26 mouse cellular contexts compared by ENCODE assay signal in the genomic region with DNA sequence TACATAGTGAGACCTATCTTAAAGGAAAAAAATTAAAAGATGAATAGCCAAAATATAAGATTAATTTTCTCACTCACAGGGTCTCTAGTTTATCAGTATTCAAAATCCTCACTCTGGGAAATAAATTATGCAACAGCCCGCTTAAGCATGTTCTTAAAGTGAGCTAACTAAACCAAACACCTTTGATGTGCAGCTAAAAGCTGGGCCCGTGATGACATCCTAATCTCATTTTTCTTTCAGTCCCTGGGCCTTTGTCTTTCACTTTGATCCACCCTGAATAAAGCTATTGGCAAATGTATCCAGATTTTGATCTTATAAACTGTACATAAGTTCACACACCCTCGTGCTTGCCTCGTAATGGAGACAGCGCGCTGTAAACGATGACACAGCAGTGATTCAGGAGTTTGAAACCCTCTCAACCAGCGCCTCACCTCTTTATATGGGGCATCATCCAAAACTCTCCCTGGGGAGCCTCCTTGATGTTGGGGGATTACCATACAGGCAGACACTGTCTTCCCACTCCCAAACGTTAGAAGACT.
"Had no signal": no experiment of that assay in that cellular context is flagged by ENCODE, and none has a peak within 500 bp of the region (broad histone marks: within the 10 kb centered on the region; RNA-seq: fewer than 3 reads in every experiment).

No protein-coding gene starts in this region.

- H3K4me1 ChIP-seq: hindbrain, embryonic 10.5 days; intestine, embryonic 15.5 days; kidney, embryonic 15.5 days; limb, embryonic 13.5 days had no signal

- H3K9me3 ChIP-seq: heart, embryonic 13.5 days; heart, embryonic 15.5 days; hindbrain, embryonic 10.5 days; hindbrain, embryonic 12.5 days; intestine, embryonic 15.5 days; kidney, embryonic 15.5 days; limb, embryonic 13.5 days; limb, embryonic 15.5 days had no signal

- DNase-seq: gastrocnemius, adult 2 months; gastrocnemius, postnatal 10 days; gastrocnemius, postnatal 25 days; heart, adult 2 months; heart, postnatal 4 days; kidney, adult 2 months; kidney, adult 9 months; kidney, postnatal 14 days; kidney, postnatal 36 days; layer of hippocampus, adult 9-11 months; layer of hippocampus, postnatal 36 days; left cerebral cortex, postnatal 4 days had no signal

- H3K9ac ChIP-seq: heart, embryonic 13.5 days; heart, embryonic 15.5 days; hindbrain, embryonic 12.5 days; hindbrain, embryonic 14.5 days; intestine, embryonic 15.5 days; kidney, embryonic 15.5 days; limb, embryonic 13.5 days; limb, embryonic 15.5 days had no signal

- H3K4me2 ChIP-seq: heart, embryonic 11.5 days; heart, embryonic 13.5 days; heart, embryonic 15.5 days; hindbrain, embryonic 12.5 days; hindbrain, embryonic 14.5 days; intestine, embryonic 15.5 days; kidney, embryonic 15.5 days; limb, embryonic 13.5 days; limb, embryonic 15.5 days had no signal

- H3K36me3 ChIP-seq: heart, embryonic 13.5 days; heart, embryonic 15.5 days; hindbrain, embryonic 10.5 days; hindbrain, embryonic 12.5 days; intestine, embryonic 15.5 days; kidney, embryonic 15.5 days; limb, embryonic 13.5 days; limb, embryonic 15.5 days had no signal

- H3K27ac ChIP-seq: gastrocnemius, adult 2 months; heart, adult 2 months; heart, embryonic 13.5 days; heart, embryonic 15.5 days; hindbrain, embryonic 10.5 days; hindbrain, embryonic 12.5 days; hindbrain, embryonic 14.5 days; intestine, embryonic 15.5 days; kidney, embryonic 15.5 days; kidney, postnatal 0 days; limb, embryonic 13.5 days; limb, embryonic 15.5 days had no signal

- ATAC-seq: hindbrain, embryonic 16.5 days; inflammation-experienced regulatory T-cells, adult 6 months; intestine, embryonic 15.5 days; intestine, postnatal 0 days had no signal

- H3K27me3 ChIP-seq: heart, embryonic 13.5 days; heart, embryonic 15.5 days; hindbrain, embryonic 12.5 days; intestine, embryonic 15.5 days; kidney, embryonic 15.5 days; limb, embryonic 13.5 days; limb, embryonic 15.5 days had no signal

- H3K4me3 ChIP-seq: gastrocnemius, adult 2 months; heart, adult 2 months; heart, embryonic 13.5 days; heart, embryonic 15.5 days; hindbrain, embryonic 10.5 days; hindbrain, embryonic 12.5 days; intestine, embryonic 15.5 days; kidney, embryonic 15.5 days; limb, embryonic 13.5 days; limb, embryonic 15.5 days had no signal
